Comparison of ENCODE assay signal across 12 mouse cellular contexts in the genomic region with DNA sequence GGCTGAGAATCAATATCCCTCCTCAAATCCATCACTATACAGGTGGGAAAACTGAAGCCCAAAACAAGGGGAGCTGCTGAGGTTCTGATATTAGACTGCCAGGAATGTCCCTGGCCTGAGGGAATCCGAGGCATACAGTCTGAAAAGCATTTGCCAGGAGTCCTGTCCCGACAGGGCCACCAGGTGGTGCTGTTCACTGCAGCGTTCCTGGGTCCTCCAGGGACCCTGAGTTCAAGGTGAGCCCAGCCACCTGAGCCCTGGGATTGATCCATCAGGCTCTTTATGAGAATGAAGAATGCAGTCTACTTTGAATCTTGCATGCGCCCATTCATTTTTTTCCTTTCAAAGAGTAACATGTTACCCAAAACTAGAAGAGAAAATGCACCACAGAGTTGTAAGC. TPM values are rescaled to one million over a fixed set of nuclear protein-coding genes. Genes with fewer than 3 reads are reported as not detected.
DNase-seq lines count a peak whose midpoint lies in the region; ATAC-seq and TF ChIP-seq lines count a peak whose summit lies in the region.
"Had no signal": no experiment of that assay in that cellular context is flagged by ENCODE, and none has a peak within 500 bp of the region (broad histone marks: within the 10 kb centered on the region; RNA-seq: fewer than 3 reads in every experiment).

No protein-coding gene starts in this region.

- no peaks in the 10 kb centered on the region for H3K36me3 ChIP-seq in liver, postnatal 0 days (replicated peaks; ENCODE audit: insufficient read depth, low read length)
- H3K36me3 ChIP-seq: embryonic facial prominence, embryonic 13.5 days; lung, embryonic 15.5 days had no signal

- TF ChIP-seq EP300 in liver, postnatal 0 days (IDR thresholded peaks at IDR 0.05; ENCODE audit: low read depth): no peak

- no peaks in the 10 kb centered on the region for H3K4me1 ChIP-seq in liver, postnatal 0 days (ENCODE audit: insufficient read depth)
- H3K4me1 ChIP-seq: embryonic facial prominence, embryonic 13.5 days; lung, embryonic 15.5 days had no signal

- no peaks in the 10 kb centered on the region for H3K27me3 ChIP-seq in liver, postnatal 0 days (ENCODE audit: insufficient read depth, low read length)
- H3K27me3 ChIP-seq: embryonic facial prominence, embryonic 13.5 days; lung, embryonic 15.5 days had no signal

- no peak overlapping the region for H3K4me2 ChIP-seq in liver, postnatal 0 days (ENCODE audit: low read depth, low read length)
- H3K4me2 ChIP-seq: embryonic facial prominence, embryonic 13.5 days; lung, embryonic 15.5 days had no signal

- no peak for ATAC-seq in CD4-positive, CD25-positive, alpha-beta regulatory T cell, adult 4 months
- no peak for ATAC-seq in liver, postnatal 0 days

- H3K9me3 ChIP-seq in liver, postnatal 0 days (ENCODE audit: low read length): no peaks in the 10 kb centered on the region
- H3K9me3 ChIP-seq: embryonic facial prominence, embryonic 13.5 days; lung, embryonic 15.5 days had no signal

- DNase-seq in CD4-positive, CD25-positive, alpha-beta regulatory T cell, adult 2 months (ENCODE audit: low read depth, low spot score): peak; percentile 6
- DNase-seq in left cerebral cortex, adult 2 months (ENCODE audit: extremely low spot score in 1 of 2, low spot score in 2 of 2): peak in 1 of 2 experiments; percentile 43
- no peak for DNase-seq in left cerebral cortex, adult 11 months (ENCODE audit: low spot score)
- DNase-seq in R1 (ENCODE audit: low read depth, low spot score): peak; percentile 64
- peak; percentile 32 for DNase-seq in liver, postnatal 0 days
- DNase-seq in cerebellum, adult 18-20 months: no peak
- DNase-seq in gastrocnemius, postnatal 10 days: no peak

- TF ChIP-seq CTCF in left cerebral cortex, adult 2 months (IDR thresholded peaks at IDR 0.05): peak; percentile 63
- TF ChIP-seq CTCF in liver, postnatal 0 days (IDR thresholded peaks at IDR 0.05; ENCODE audit: low read depth): peak; percentile 61

- 42% methylated on average over 4 of the region's 4 CpGs for WGBS in liver, postnatal 0 days (ENCODE audit: insufficient replicate concordance)

- H3K27ac ChIP-seq in left cerebral cortex, adult 2 months: no peak overlapping the region
- no peak overlapping the region for H3K27ac ChIP-seq in liver, postnatal 0 days (ENCODE audit: low read depth)
- H3K27ac ChIP-seq: embryonic facial prominence, embryonic 13.5 days; lung, embryonic 15.5 days had no signal

- no peak overlapping the region for H3K4me3 ChIP-seq in left cerebral cortex, adult 2 months
- no peak overlapping the region for H3K4me3 ChIP-seq in liver, postnatal 0 days (ENCODE audit: low read depth, low read length)
- H3K4me3 ChIP-seq: embryonic facial prominence, embryonic 13.5 days; lung, embryonic 15.5 days had no signal

- intact Hi-C loops in left cerebral cortex, adult 2 months (cut with DNase I): no loop called here

- H3K9ac ChIP-seq in liver, postnatal 0 days (replicated peaks): no peak overlapping the region
- H3K9ac ChIP-seq: embryonic facial prominence, embryonic 13.5 days; lung, embryonic 15.5 days had no signal

RNA-seq across cellular contexts. Expression of gene Allc, which starts 3.2 kb away (rescaled TPM):
- polyA plus RNA-seq in CD4-positive, CD25-positive, alpha-beta regulatory T cell, adult 4 months (2017; shearing (Covaris generic)): not detected
- total RNA-seq in left cerebral cortex, adult 2 months (2021): 1 to 10 TPM in 1 of 2 experiments, under 1 TPM in 1; 1.00 to 1.2 TPM
- not detected in 2 replicates for polyA plus RNA-seq in liver, postnatal 0 days (2015; fragmentation: Nextera tagmentation; extraction: Ambion mirVana)
- not detected for total RNA-seq in gastrocnemius, postnatal 10 days (2021)
- total RNA-seq: hematopoietic stem cell, adult 5-6 weeks had no signal
- polyA plus RNA-seq: embryonic facial prominence, embryonic 13.5 days; spleen, adult 2 months had no signal

RNA-seq across cellular contexts. Expression of gene Dcdc2c, which starts 26.9 kb away (rescaled TPM):
- not detected for polyA plus RNA-seq in CD4-positive, CD25-positive, alpha-beta regulatory T cell, adult 4 months (2017; shearing (Covaris generic))
- total RNA-seq in left cerebral cortex, adult 2 months (2021): 1 to 10 TPM in 1 of 2 experiments, under 1 TPM in 1; 0.97 to 1.1 TPM
- 0.07 TPM in 1 of 2 replicates, not detected in the other for polyA plus RNA-seq in liver, postnatal 0 days (2015; fragmentation: Nextera tagmentation; extraction: Ambion mirVana)
- total RNA-seq in gastrocnemius, postnatal 10 days (2021): not detected
- total RNA-seq: hematopoietic stem cell, adult 5-6 weeks had no signal
- polyA plus RNA-seq: spleen, adult 2 months had no signal

RNA-seq across cellular contexts. Expression of gene Colec11, which starts 44.0 kb away (rescaled TPM):
- polyA plus RNA-seq in CD4-positive, CD25-positive, alpha-beta regulatory T cell, adult 4 months (2017; shearing (Covaris generic)): not detected
- total RNA-seq in left cerebral cortex, adult 2 months (2021): under 1 TPM; 0.63 to 0.65 TPM
- polyA plus RNA-seq in liver, postnatal 0 days (2015; fragmentation: Nextera tagmentation; extraction: Ambion mirVana): 37.9 and 41.0 TPM in 2 replicates
- 1 to 10 TPM; 1.1 to 1.5 TPM for total RNA-seq in gastrocnemius, postnatal 10 days (2021)
- total RNA-seq: hematopoietic stem cell, adult 5-6 weeks had no signal
- polyA plus RNA-seq: embryonic facial prominence, embryonic 13.5 days had no signal

RNA-seq across cellular contexts. Expression of gene Rps7, which starts 56.6 kb away (rescaled TPM):
- 1,000 to 10,000 TPM; 2,235 to 2,763 TPM for polyA plus RNA-seq in CD4-positive, CD25-positive, alpha-beta regulatory T cell, adult 4 months (2017; shearing (Covaris generic))
- 100 to 1,000 TPM; 246 to 270 TPM for total RNA-seq in left cerebral cortex, adult 2 months (2021)
- polyA plus RNA-seq in liver, postnatal 0 days (2015; fragmentation: Nextera tagmentation; extraction: Ambion mirVana): 493 and 504 TPM in 2 replicates
- 100 to 1,000 TPM; 322 to 387 TPM for total RNA-seq in gastrocnemius, postnatal 10 days (2021)

Comparison
In these comparisons a context has a peak if more than half of its experiments do, and no peak if none do; other contexts are left out.
1. DNase-seq: peak in CD4-positive, CD25-positive, alpha-beta regulatory T cell, adult 2 months (single experiment), R1 (single experiment) and liver, postnatal 0 days (single experiment); none in left cerebral cortex, adult 11 months (single experiment), cerebellum, adult 18-20 months (0 of 2) and gastrocnemius, postnatal 10 days (single experiment).